Mouse (Mus musculus) cerebellum, adult 2 months (tissue): Measurements from ENCODE around the gene Cntln.

ENCODE experiments used
- CTCF ChIP-seq: fragments of 200-500 bp; IDR thresholded peaks from 2 replicates; pipeline ENCODE4 v1.5.1; 2011; ENCODE audit warnings: low read depth, mild to moderate bottlenecking, control low read depth, low read length, moderate library complexity, borderline replicate concordance; ENCODE audit not compliant: insufficient read depth
- POLR2A ChIP-seq: fragments of 200-500 bp; IDR thresholded peaks from 2 replicates; pipeline ENCODE4 v1.6.1; 2011; ENCODE audit warnings: low read length, control low read depth, borderline replicate concordance; ENCODE audit not compliant: insufficient read depth

DNA sequence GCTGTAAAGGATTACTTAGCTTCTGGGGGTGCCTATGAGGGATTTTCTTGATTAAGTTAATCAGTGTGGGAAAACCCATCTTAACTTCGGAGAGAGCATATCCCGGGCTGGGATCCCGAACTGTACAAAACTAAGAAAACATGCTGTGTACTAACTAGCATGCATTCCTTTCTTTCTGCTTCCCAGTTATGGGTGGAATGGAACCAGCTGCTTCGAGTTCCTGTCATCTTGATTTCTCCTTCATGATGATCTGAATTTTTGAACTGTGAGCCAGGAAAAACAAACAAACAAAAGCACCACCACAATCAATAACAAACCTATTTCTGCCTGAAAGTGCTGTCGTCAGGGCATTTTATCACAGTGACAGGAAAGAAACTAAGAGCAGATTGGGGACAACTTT, 265.6 kb downstream of the Cntln start:
- TF ChIP-seq CTCF (no peak), POLR2A (no peak)
